Mouse (Mus musculus) embryonic facial prominence, embryonic 13.5 days (tissue): ENCODE results near the gene Klf12. TPM values are rescaled to one million over a fixed set of nuclear protein-coding genes. Genes with fewer than 3 reads are reported as not detected.

Experiments used
- ATAC-seq: fragments of 200-750 bp; cut with Nextera tagmentation; 2 replicates; pipeline ENCODE4 v1.8.0; 2017; ENCODE audit warnings: low read depth; ENCODE audit not compliant: insufficient number of reproducible peaks, insufficient read depth, low FRiP score, low TSS enrichment
- H3K27ac ChIP-seq: fragments of 300-500 bp; sonication (generic); 2 replicates; pipeline ENCODE4 v1.5.1; 2015; ENCODE audit warnings: moderate library complexity, mild to moderate bottlenecking, inconsistent platforms
- H3K27me3 ChIP-seq: fragments of 300-500 bp; sonication (generic); 2 replicates; pipeline ENCODE4 v1.6.1; 2015; ENCODE audit warnings: mild to moderate bottlenecking, inconsistent platforms
- H3K36me3 ChIP-seq: fragments of 300-500 bp; sonication (generic); 2 replicates; pipeline ENCODE4 v1.6.1; 2015; ENCODE audit warnings: mild to moderate bottlenecking, inconsistent platforms
- H3K4me1 ChIP-seq: fragments of 300-500 bp; sonication (generic); 2 replicates; pipeline ENCODE4 v1.6.1; 2015; ENCODE audit warnings: inconsistent platforms
- H3K4me2 ChIP-seq: fragments of 300-500 bp; sonication (generic); 2 replicates; pipeline ENCODE4 v1.6.1; 2015; ENCODE audit warnings: moderate library complexity, mild to moderate bottlenecking, inconsistent platforms
- H3K4me3 ChIP-seq: fragments of 300-500 bp; sonication (generic); 2 replicates; pipeline ENCODE4 v1.5.1; 2015; ENCODE audit warnings: mild to moderate bottlenecking, inconsistent platforms
- H3K9ac ChIP-seq: fragments of 300-500 bp; sonication (generic); 2 replicates; pipeline ENCODE4 v1.6.1; 2015; ENCODE audit warnings: mild to moderate bottlenecking, inconsistent platforms
- H3K9me3 ChIP-seq: fragments of 300-500 bp; sonication (generic); 2 replicates; pipeline ENCODE4 v1.6.1; 2016; ENCODE audit warnings: inconsistent platforms
- WGBS: fragments of 180-500 bp; shearing (Covaris S2); methylation state at CpG from one replicate; pipeline ENCODE4 v1.1.7; 2015; ENCODE audit warnings: mixed read lengths; 5-methylcytosine and 5-hydroxymethylcytosine counted together
- polyA plus RNA-seq: library from polyadenylated mRNA; unstranded; fragments of >200 nt; fragmentation: Nextera tagmentation; extraction: Ambion mirVana; gene quantifications from 2 replicates; pipeline ENCODE4 v1.2.1, GENCODE M21; 2015

Klf12 gene
- polyA plus RNA-seq, 1 experiment from 2014 or later = 33.0 TPM

DNA sequence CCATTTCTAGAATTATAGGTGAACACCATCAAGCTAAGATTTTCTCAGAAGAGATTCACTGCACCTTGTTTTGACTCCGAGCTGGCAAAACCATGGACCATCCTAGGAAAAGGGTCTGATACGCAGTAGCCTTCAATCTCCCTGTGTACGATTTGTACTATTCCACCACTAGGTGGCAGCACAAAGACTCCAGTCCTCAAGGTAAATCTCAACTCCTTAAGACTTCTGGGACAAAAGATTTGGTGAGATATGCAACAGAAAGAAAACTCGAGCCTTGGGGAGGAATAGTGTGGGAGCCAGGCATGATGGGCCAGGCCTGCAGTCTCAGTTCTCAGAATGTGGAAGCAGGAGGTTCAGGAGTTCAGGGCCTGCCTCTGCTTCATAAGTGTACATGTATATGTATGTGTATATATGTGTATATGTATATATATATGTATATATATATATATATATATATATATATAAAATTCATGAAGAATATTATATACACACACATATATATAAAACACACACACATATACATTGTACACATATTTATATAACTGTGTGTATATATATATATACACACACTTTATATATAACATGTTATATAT lies 274.6 kb downstream of the Klf12 start:
- Histone ChIP-seq H3K27ac (no peak overlapping the region), H3K9me3 (no peaks in the 10 kb centered on the region), H3K36me3 (no peaks in the 10 kb centered on the region), H3K27me3 (no peaks in the 10 kb centered on the region), H3K4me1 (no peaks in the 10 kb centered on the region), H3K4me2 (no peak overlapping the region), H3K9ac (no peak overlapping the region), H3K4me3 (no peak overlapping the region)
- no peak for ATAC-seq
- 46% methylated on average over 4 of the region's 4 CpGs for WGBS

GRCm38 (mm10) chr14:99983510-99983909 lies 301.0 kb downstream of the Klf12 start:
- Histone ChIP-seq H3K4me1 (no peaks in the 10 kb centered on the region), H3K27me3 (no peaks in the 10 kb centered on the region), H3K27ac (no peak overlapping the region), H3K4me3 (no peak overlapping the region), H3K9ac (no peak overlapping the region), H3K9me3 (no peaks in the 10 kb centered on the region; the same call in 1 of the 2 replicates), H3K36me3 (peaks cover 11% of the 10 kb centered on the region), H3K4me2 (no peak overlapping the region)
- ATAC-seq = no peak
- 42% methylated on average over 7 of the region's 7 CpGs for WGBS

- 81% methylated on average over 3 of the region's 3 CpGs for WGBS
- no peaks in the 10 kb centered on the region for H3K27me3 ChIP-seq
- H3K27ac ChIP-seq = no peak overlapping the region
- no peak overlapping the region for H3K4me3 ChIP-seq
- H3K4me1 ChIP-seq = no peaks in the 10 kb centered on the region
- H3K9ac ChIP-seq = no peak overlapping the region
- no peaks in the 10 kb centered on the region for H3K9me3 ChIP-seq
- no peak for ATAC-seq
- H3K4me2 ChIP-seq = no peak overlapping the region
- no peaks in the 10 kb centered on the region for H3K36me3 ChIP-seq
Measured at GRCm38 (mm10) chr14:99981209-99981608, 303.3 kb downstream of the Klf12 start.

- Histone ChIP-seq H3K9me3 (no peaks in the 10 kb centered on the region; the same call in 1 of the 2 replicates), H3K9ac (no peak overlapping the region), H3K36me3 (no peaks in the 10 kb centered on the region), H3K4me1 (no peaks in the 10 kb centered on the region), H3K27me3 (no peaks in the 10 kb centered on the region), H3K27ac (no peak overlapping the region), H3K4me2 (no peak overlapping the region), H3K4me3 (no peak overlapping the region)
- ATAC-seq = no peak
- 53% methylated on average over 4 of the region's 4 CpGs for WGBS
Measured at GRCm38 (mm10) chr14:99967920-99968319, 316.6 kb downstream of the Klf12 start.

DNA sequence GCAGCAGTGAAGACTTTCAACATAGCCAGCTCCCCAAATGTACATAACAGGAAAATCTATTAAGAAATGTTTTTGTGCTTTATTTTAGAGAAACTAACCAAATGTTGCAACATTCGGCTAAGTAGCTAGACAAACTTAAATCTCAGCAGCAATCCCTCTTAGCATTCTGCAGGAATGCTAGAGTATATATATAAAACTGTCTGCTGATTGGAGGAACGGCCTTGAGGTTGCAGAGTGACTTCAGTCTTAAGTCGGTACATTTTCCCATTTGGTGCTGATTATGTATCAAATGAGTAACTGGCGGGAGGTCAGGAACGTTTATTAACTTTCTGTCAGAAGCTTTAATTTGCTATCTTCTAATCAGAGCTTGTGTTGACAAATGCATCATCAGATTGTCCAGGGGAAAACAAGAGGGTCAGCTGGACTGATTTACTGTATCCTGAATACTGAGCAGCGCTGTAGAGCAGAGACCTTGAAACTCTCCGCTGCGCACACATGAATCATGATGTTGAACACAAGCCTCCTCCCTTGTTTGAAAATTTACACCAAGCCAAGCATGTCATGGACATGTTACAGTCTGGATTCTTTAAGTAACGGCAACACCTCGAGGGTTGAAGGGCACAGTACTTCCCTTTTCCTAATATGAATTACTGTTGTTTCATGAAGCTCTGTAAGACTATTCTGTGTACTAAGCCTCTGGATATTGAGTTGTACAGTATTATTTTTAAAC lies 323.8 kb downstream of the Klf12 start:
- no peak overlapping the region for H3K9ac ChIP-seq
- no peaks in the 10 kb centered on the region; the same call in 1 of the 2 replicates for H3K9me3 ChIP-seq
- no peaks in the 10 kb centered on the region for H3K4me1 ChIP-seq
- no peak overlapping the region for H3K4me3 ChIP-seq
- H3K4me2 ChIP-seq = no peak overlapping the region
- WGBS = 64% methylated on average over 10 of the region's 10 CpGs
- H3K27me3 ChIP-seq = no peaks in the 10 kb centered on the region
- no peaks in the 10 kb centered on the region for H3K36me3 ChIP-seq
- ATAC-seq = no peak
- no peak overlapping the region for H3K27ac ChIP-seq

GRCm38 (mm10) chr14:99955133-99955532 lies 329.3 kb downstream of the Klf12 start:
- Histone ChIP-seq H3K27me3 (no peaks in the 10 kb centered on the region), H3K9ac (no peak overlapping the region), H3K4me3 (no peak overlapping the region), H3K9me3 (no peaks in the 10 kb centered on the region), H3K36me3 (no peaks in the 10 kb centered on the region), H3K4me1 (no peaks in the 10 kb centered on the region), H3K27ac (no peak overlapping the region), H3K4me2 (no peak overlapping the region)
- no peak for ATAC-seq
- WGBS = 88% methylated on average over 4 of the region's 4 CpGs

DNA sequence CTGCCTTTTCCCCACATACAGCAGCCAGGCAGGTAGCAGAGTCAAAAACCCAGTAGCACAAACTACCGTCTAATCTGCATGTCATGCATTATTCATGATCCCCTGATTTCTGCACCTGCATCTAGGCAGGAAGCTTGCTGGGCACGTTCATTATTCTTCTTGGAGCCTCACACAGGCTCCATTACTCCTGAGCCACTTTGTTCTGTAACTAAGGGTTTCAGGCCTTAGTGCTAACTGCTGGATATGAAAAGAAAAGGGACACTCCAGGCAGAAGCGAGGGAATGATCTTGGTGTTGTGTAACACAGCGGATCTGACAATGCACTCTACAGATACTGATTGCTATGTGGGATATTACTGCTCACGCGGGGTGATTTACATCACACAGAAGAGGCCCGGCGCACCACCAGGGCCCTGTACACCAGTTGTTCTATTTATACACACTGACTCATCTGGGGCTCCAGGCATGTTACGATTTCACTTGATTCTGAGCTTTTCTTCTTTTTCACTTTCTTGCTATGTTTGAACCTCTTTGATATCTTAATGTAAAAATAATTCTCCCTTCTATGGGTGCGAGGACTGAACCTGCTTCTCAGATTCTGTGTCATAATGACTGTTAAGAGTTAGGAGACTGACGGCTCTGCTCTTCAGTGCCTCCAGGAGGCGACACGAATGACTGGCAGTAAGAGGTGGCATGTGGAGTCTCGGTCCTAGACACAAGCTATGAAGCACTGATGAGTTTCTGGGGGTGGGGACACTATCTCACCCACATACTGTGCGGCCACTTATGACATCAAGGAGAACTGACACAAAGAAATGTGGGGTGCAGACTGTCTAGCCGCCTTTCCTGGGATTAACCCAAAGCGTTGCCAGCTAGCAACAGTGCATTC lies 340.0 kb downstream of the Klf12 start:
- H3K9ac ChIP-seq = no peak overlapping the region
- peaks cover 28% of the 10 kb centered on the region for H3K4me1 ChIP-seq
- no peak overlapping the region for H3K4me3 ChIP-seq
- no peak overlapping the region for H3K4me2 ChIP-seq
- 73% methylated on average over 17 of the region's 17 CpGs for WGBS
- H3K27me3 ChIP-seq = no peaks in the 10 kb centered on the region
- ATAC-seq = no peak
- H3K36me3 ChIP-seq = no peaks in the 10 kb centered on the region
- H3K9me3 ChIP-seq = no peaks in the 10 kb centered on the region
- peak overlapping the region; percentile 28; the same call in 1 of the 2 replicates for H3K27ac ChIP-seq

- H3K27ac ChIP-seq = peak overlapping the region; percentile 58
- no peaks in the 10 kb centered on the region for H3K36me3 ChIP-seq
- H3K4me3 ChIP-seq = no peak overlapping the region
- peaks cover 28% of the 10 kb centered on the region for H3K4me1 ChIP-seq
- no peaks in the 10 kb centered on the region for H3K27me3 ChIP-seq
- ATAC-seq = peak; percentile 67; the same call in 1 of the 2 replicates
- WGBS = 17% methylated on average over 8 of the region's 8 CpGs
- no peak overlapping the region; the same call in 1 of the 2 replicates for H3K9ac ChIP-seq
- peak overlapping the region; percentile 24; the same call in 1 of the 2 replicates for H3K4me2 ChIP-seq
- H3K9me3 ChIP-seq = no peaks in the 10 kb centered on the region
Measured at GRCm38 (mm10) chr14:99943156-99943555, 341.3 kb downstream of the Klf12 start.

DNA sequence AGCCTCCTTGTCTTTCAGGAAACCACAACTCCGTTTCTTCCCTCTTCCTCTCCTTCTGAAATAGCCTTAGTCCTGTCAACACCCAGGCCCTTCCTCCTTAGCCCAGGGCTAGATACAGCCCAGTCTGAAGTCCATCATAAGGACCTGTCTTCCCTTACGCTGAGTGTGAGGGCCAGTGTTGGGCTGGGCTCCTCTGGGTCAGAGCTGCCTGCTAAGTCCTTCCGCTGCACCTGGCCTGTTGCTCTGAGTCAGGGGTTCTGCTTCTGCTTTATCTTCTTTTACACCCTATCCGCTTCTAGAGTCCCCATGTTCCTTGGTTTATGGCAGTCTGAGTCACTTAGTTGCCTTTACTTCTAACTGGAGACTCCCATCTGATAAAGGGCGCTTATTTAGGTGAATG lies 351.0 kb downstream of the Klf12 start:
- H3K27ac ChIP-seq = no peak overlapping the region
- H3K4me2 ChIP-seq = no peak overlapping the region
- H3K4me1 ChIP-seq = peaks cover 7% of the 10 kb centered on the region; the same call in 1 of the 2 replicates
- H3K9ac ChIP-seq = no peak overlapping the region
- H3K4me3 ChIP-seq = no peak overlapping the region
- 78% methylated on average over 5 of the region's 5 CpGs for WGBS
- H3K9me3 ChIP-seq = no peaks in the 10 kb centered on the region
- no peaks in the 10 kb centered on the region for H3K36me3 ChIP-seq
- ATAC-seq = no peak
- H3K27me3 ChIP-seq = no peaks in the 10 kb centered on the region

- H3K4me1 ChIP-seq = peaks cover 7% of the 10 kb centered on the region; the same call in 1 of the 2 replicates
- WGBS = 5% methylated on average over 4 of the region's 4 CpGs
- no peaks in the 10 kb centered on the region for H3K27me3 ChIP-seq
- no peak overlapping the region for H3K4me3 ChIP-seq
- H3K9me3 ChIP-seq = no peaks in the 10 kb centered on the region
- no peak for ATAC-seq
- no peaks in the 10 kb centered on the region for H3K36me3 ChIP-seq
- no peak overlapping the region for H3K27ac ChIP-seq
- no peak overlapping the region for H3K9ac ChIP-seq
- H3K4me2 ChIP-seq = no peak overlapping the region
Measured at GRCm38 (mm10) chr14:99931879-99932278, 352.6 kb downstream of the Klf12 start.

- no peak for ATAC-seq
- Histone ChIP-seq H3K9ac (no peak overlapping the region), H3K4me1 (0 out of 2 replicates have a peak, but pooled peaks cover 2% of the 10 kb centered on the region), H3K4me2 (no peak overlapping the region), H3K27me3 (no peaks in the 10 kb centered on the region), H3K36me3 (no peaks in the 10 kb centered on the region), H3K9me3 (no peaks in the 10 kb centered on the region), H3K27ac (no peak overlapping the region), H3K4me3 (no peak overlapping the region)
- 57% methylated on average over 3 of the region's 3 CpGs for WGBS
Measured at GRCm38 (mm10) chr14:99911912-99912311, 372.6 kb downstream of the Klf12 start.
